Mouse (Mus musculus) C3H10T1/2 (cell line): ENCODE measurements around the gene Stx18. TPM values are rescaled to one million over a fixed set of nuclear protein-coding genes. Genes with fewer than 3 reads are reported as not detected.

Source experiments
- polyA plus RNA-seq, 2 experiments: library from polyadenylated mRNA; unstranded; fragments of >200 nt; fragmentation: generic; extraction: Trizol; gene quantifications; one replicate each; pipeline ENCODE4 v1.2.1; 2012; ENCODE audit warnings: missing spikeins in 2 of 2

Stx18 gene
- polyA plus RNA-seq: 10 to 100 TPM in 1 of 2 experiments, 1 to 10 TPM in 1; 6.8 to 33.2 TPM

DNA sequence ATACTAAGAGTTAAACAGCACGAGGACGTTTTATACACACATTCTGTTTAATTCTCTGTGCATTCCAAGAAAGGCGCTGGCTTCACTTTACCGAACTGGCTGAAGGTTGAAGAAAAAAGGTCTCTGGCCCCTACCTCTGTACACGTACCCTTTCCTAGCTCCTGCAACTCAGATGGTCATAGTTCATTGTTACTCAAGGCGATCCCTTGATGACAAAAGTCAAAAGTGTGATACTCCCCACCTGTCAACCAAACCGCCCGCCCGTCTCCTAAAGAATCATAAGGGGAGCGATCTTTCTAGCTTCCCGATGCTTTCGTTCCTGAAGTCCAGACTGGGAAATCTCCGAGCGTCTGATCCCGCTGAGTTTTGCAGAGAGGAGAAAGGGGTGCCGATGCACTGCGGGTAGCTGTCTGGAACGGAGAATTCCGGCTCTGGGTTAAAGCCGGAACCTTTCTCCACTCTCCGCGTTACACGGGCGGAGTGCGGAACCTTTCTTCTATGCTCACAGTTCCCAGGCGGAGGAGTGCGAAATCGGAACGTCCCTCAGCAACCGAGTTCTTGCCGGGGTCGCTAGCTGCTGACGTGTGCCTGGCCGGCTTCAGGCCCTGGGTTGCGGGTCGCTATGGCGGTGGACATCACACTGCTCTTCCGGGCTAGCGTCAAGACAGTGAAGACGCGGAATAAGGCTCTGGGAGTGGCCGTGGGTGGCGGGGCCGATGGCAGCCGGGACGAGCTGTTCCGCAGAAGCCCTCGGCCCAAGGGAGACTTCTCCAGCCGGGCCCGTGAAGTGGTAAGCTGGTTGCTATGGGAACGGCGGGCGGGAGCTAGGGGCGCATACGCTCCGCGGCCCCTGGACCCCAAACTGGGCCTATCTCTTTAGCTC is at the start of gene Stx18:
TSS of gene Stx18 (plus strand) at position 33 of the 883 bp plus-strand sequence.

DNA sequence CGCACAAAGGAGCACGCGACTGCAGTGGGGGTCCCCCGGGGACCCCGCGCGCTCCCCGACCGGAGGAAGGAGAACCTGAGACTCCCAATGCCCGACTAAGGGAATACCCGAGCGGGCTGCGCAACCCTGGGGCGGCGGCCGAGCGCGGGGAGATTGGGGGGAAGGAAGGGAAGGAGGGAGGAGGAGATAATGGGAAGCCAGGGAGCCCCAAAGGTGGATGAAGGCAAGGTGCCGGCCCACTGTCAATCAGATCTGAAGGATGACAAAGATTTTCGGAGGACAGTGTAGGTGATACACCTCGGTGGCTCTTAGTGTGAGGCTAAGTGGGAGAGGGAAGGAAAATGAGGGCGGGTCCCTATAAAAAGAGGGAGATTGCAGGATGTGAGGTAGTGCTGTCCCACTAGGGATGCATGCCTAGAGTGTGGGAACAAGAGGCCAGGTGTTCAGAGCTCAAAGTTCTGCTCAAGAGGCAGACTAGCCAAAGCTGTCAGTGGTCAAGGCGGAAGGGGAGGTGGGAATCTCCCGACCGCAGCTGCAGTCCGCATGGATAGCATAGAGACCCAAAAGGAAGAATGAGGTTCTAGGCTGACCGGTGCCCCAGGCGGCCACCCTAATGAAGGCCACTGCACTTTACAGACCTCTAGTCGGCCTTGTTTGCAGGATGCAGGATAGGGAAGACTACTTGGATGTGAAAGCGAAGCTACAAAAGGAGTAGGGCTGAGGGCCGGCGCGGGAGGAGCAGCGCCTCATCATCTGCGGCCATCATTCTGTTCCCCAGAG is 121.3 kb downstream of the Stx18 start, which contains the start of gene Nsg1:
TSS of gene Nsg1 (minus strand) at position 274 of the 780 bp plus-strand sequence.

Other genes starting within 250 kb of the Stx18 start
- gene Msx1, start 214.2 kb upstream of the Stx18 start, polyA plus RNA-seq: 10 to 100 TPM in 1 of 2 experiments, 1 to 10 TPM in 1; 4.7 to 11.1 TPM
- 10 to 100 TPM in 1 of 2 experiments, 1 to 10 TPM in 1; 6.4 to 23.3 TPM for gene Nsg1, start 121.2 kb downstream of the Stx18 start, polyA plus RNA-seq
- 1 to 10 TPM in 1 of 2 experiments, under 1 TPM in 1; 0.88 to 8.2 TPM for gene Zbtb49, start 181.7 kb downstream of the Stx18 start, polyA plus RNA-seq
- gene Lyar, start 181.7 kb downstream of the Stx18 start, polyA plus RNA-seq: 10 to 100 TPM; 12.0 to 12.8 TPM
- gene Tmem128, start 221.4 kb downstream of the Stx18 start, polyA plus RNA-seq: 10 to 100 TPM; 10.6 to 16.3 TPM
- under 1 TPM in 1 of 2 experiments, not detected in 1; 0.01 TPM for gene Otop1, start 237.2 kb downstream of the Stx18 start, polyA plus RNA-seq